Mouse (Mus musculus): ENCODE measurements around the gene Dirc2.

Dirc2 gene

GRCm38 (mm10) chr16:35771606-35772005, 2.5 kb upstream of the Dirc2 start:
- no peak for DNase-seq

- no peak for DNase-seq
These were observed 2.0 kb upstream of the Dirc2 start for GRCm38 (mm10) chr16:35771141-35771540.

GRCm38 (mm10) chr16:35769878-35770657, 912 bp upstream of the Dirc2 start, which contains the start of gene Hspbap1:
Gene Hspbap1, plus strand, starts transcription at chr16:35770375.
- DNase-seq: peak; percentile 94 to 95

- no peak for DNase-seq
These were observed 729 bp downstream of the Dirc2 start for GRCm38 (mm10) chr16:35768469-35768784.

GRCm38 (mm10) chr16:35766366-35766765, 2.8 kb downstream of the Dirc2 start:
- no peak for DNase-seq

- no peak for DNase-seq
These were observed 3.7 kb downstream of the Dirc2 start for GRCm38 (mm10) chr16:35765449-35765848.

- no peak for DNase-seq
These were observed 4.2 kb downstream of the Dirc2 start for GRCm38 (mm10) chr16:35764941-35765340.

- DNase-seq: no peak
These were observed 5.4 kb downstream of the Dirc2 start for GRCm38 (mm10) chr16:35763590-35764296.

GRCm38 (mm10) chr16:35759401-35759800, 9.8 kb downstream of the Dirc2 start:
- DNase-seq: no peak

- no peak for DNase-seq
These were observed 12.5 kb downstream of the Dirc2 start for GRCm38 (mm10) chr16:35756697-35757096.

GRCm38 (mm10) chr16:35755502-35756334, 13.4 kb downstream of the Dirc2 start:
- no peak for DNase-seq

GRCm38 (mm10) chr16:35753926-35754325, 15.2 kb downstream of the Dirc2 start:
- no peak for DNase-seq

- no peak for DNase-seq
These were observed 17.3 kb downstream of the Dirc2 start for GRCm38 (mm10) chr16:35751841-35752240.

- DNase-seq: no peak
These were observed 19.8 kb downstream of the Dirc2 start for GRCm38 (mm10) chr16:35749385-35749784.

GRCm38 (mm10) chr16:35748237-35748603, 20.9 kb downstream of the Dirc2 start:
- DNase-seq: no peak

- DNase-seq: peak in 1 of 2 experiments; percentile 31
These were observed 21.5 kb downstream of the Dirc2 start for GRCm38 (mm10) chr16:35747417-35748236.

GRCm38 (mm10) chr16:35742251-35742937, 26.8 kb downstream of the Dirc2 start:
- DNase-seq: no peak

GRCm38 (mm10) chr16:35741621-35742020, 27.5 kb downstream of the Dirc2 start:
- no peak for DNase-seq

- no peak for DNase-seq
These were observed 28.2 kb downstream of the Dirc2 start for GRCm38 (mm10) chr16:35740943-35741342.

GRCm38 (mm10) chr16:35740357-35740756, 28.8 kb downstream of the Dirc2 start:
- no peak for DNase-seq

GRCm38 (mm10) chr16:35739548-35739947, 29.6 kb downstream of the Dirc2 start:
- DNase-seq: no peak
